Mouse (Mus musculus): ENCODE measurements around the gene Mrvi1.

Gene Mrvi1

DNA sequence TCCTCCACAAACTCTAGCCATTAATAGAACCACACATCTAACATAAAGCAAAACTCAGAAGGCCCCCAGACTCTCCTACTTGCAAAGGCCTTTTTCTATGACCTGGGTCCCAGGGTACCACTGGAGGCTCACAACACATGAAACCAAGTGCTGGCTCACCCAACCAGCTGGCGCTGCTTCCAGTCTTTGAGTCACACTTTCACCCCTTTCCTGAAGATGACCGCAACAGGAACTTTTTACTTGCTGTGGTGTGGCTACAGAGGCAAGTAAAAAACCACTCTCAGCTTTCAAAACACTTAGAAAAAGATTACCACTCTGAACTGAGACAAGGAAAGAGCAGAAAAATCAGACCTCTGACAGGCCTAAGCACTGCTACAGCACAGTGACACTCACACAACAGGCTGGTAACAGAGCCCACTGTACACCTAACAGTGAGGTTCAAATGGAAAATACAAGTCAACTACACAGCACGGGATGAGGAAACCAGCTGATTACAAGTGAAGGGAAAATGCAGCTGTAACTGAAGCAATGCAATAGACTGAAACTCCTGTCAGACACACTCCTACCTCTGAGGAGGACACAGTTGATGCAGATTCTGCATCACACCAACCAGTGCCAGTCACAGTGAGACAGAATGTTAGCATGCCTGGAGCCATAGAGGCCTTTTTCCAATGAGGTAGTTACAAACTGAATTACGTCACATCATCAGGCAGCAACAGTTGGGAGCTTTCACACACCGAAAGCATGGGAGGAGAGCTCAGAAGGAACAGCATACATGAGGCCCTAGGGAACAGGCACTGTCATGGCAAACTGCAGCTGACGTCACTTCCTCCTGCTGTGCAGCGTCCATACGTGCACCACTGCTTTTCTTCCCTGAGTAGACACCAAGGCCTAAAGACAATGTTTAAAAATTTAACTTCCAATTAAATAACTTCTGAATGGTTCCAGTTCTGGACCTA lies 158.0 kb downstream of the Mrvi1 start:
- DNase-seq (ENCODE audit: low spot score) = no peak

DNA sequence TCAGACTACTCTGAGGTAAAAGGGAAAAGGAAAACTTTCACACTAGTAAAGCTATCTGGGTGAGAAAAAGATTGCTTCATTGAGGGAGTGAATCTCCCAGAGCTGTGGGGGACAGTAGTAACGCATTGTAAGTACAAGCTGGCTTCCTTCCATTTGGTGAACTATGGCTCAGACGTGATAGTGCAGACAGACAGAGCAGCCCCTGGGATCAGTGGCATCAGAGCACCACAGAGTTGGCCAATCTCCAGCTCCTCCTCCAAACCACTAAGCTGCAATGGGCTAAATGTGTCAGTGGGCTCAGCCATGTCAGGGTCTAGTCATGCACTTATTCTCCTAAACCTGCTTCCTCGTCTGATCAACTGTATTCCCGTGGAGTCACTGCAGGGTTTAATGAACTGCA lies 158.7 kb downstream of the Mrvi1 start:
- DNase-seq (ENCODE audit: low spot score) = no peak

DNA sequence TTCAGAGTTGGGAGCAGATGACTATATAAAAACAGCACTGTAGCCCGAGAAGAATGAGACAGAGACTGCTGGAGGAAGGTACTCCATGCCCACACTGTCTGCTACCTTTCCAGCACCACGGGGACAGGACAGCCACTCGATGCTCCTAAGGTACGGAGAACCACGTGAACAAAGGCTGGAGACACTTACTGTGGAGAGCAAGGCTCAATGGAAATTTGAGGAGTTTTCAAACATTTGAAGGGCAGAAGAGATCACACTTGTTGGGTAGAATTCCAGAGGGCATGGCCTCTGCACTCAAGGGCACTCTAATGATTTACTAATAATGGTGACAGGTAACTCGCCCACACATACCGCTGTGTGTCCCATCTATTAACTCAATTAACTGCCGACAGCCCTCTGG lies 159.2 kb downstream of the Mrvi1 start:
- no peak for DNase-seq (ENCODE audit: low spot score)

- DNase-seq (ENCODE audit: low spot score) = no peak
These were observed 160.2 kb downstream of the Mrvi1 start for GRCm38 (mm10) chr7:110822055-110822454.

DNA sequence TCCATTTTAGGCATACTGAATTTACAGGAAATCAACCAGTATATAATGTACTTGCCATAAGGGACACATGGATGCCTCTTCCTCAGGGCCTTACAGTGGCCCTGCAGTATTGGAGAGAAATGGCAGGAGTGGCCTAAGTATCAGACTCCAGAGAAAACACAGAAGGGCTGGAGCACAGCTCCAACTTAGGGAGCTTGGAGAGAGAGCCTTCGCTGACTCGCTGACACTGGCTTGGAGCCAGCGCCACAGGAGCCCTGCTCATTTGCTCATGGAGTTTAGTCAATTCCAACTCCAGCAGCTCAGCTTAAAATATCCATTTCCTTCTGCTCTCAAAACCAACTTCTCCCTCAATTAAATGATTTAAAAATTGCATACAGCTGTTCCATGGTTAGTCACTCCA lies 160.6 kb downstream of the Mrvi1 start:
- no peak for DNase-seq (ENCODE audit: low spot score)

DNA sequence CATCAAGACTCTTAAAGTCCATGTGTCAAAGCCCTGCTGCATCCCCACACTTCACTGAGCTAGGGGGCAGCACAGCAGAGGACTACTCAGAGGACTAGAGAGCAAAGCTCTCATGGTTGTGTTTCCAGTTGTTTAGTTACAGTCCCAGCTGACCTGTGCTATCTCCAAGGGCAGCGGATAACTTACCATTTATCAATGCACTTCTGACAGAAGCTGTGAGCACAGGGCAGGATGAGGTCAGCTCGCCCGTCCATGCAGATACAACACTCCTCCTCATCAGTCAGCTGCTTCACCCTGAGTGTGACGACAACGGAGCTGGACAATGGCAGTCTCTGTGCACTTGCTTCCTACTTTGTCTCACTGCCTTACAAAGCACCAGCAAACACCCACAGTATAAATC lies 161.2 kb downstream of the Mrvi1 start:
- no peak for DNase-seq (ENCODE audit: low spot score)

DNA sequence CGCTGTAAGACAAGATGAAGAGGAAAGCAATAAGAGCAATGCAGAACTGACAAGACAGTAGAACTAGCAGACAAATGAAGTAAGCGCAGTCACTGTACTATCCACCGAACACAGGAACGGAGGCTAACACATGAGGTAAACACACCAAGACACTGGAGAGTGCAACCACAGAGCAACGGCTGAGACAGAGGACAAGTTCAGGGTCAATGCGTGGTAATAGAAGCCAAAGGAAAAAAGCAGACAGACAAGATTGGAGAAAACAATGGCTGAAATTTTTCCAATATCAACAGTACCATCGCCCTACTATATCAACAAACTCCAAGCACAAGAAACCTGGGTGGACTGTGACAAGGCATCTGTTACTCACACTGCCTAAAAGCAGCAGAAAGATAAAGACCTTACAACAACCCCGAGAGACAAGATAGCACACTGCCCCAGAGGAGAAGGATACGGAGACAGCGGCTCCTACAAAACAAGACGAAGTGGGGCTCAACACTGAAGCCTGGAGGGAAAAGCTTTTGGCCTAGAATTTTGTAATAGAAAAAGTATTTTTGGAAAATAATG lies 163.4 kb downstream of the Mrvi1 start:
- no peak for DNase-seq (ENCODE audit: low spot score)
